Mouse (Mus musculus) heart, postnatal 10 days (tissue): ENCODE results near the gene Rpl22. TPM values are rescaled to one million over a fixed set of nuclear protein-coding genes. Genes with fewer than 3 reads are reported as not detected.

Experiments used
- DNase-seq, 2 experiments: peaks; one replicate each; pipeline ENCODE4 v3.0.0; 2021
- intact Hi-C: fragments of 180-260 bp; cut with DNase I; formaldehyde crosslinking; loops from one replicate; pipeline ENCODE4 v1.15.1; 2025
- total RNA-seq, 2 experiments: library from RNA; stranded (reverse); gene quantifications; 2 replicates each; pipeline ENCODE4 v1.2.3; 2021

Gene Rpl22
- total RNA-seq, 2 experiments from 2014 or later, result 283 to 290 TPM

GRCm38 (mm10) chr4:152296371-152296770 lies 29.2 kb upstream of the Rpl22 start:
- DNase-seq, result no peak
- intact Hi-C loops, result no loop called here

DNA sequence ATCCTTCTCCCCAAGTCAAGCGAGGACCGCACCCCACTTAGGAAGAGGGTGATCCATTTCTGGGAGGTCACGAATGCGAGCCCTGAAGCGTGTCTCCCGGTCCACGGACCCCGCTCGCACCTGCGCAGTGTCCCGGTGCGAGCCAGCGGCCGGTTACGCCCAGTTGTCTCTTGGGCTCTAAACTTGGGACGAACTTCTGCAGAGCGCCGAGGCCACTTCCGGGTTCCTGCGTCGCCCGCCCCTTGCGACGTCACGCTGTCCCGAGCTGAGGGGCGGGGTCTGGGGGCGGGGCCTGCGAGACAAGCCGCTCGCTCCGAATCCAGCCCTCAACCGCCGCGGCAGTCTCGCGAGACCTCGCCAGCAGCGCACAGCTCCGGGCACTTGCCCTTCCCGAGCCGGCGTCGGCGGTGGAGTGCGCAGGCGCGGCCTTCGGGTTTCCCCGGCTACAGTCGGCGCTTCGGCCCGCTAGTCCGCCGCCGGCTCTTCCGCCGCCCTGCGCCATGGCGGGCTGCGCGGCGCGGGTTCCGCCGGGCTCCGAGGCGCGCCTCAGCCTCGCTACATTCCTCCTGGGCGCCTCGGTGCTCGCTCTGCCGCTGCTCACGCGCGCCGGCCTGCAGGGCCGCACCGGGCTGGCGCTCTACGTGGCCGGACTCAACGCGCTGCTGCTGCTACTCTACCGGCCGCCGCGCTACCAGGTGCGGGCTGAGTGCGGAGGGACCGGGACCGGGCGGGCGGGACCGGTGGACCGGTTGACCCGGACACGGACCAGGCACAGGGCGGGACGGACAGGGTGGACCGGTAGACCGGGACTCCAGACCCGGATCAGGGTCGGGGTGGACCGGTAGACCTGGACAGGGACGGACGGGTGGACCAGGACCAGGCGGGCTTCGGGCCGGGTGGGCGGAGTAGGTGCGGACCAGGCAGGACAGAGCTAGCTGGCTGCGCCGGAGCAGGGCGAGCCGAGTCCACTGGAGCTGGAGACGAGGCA lies 28.4 kb upstream of the Rpl22 start, which contains the start of gene Icmt:
Gene Icmt, plus strand, starts transcription at position 354 of the 988 bp plus-strand sequence.
- intact Hi-C loops, result no loop called here
- DNase-seq, result peak; percentile 100

DNA sequence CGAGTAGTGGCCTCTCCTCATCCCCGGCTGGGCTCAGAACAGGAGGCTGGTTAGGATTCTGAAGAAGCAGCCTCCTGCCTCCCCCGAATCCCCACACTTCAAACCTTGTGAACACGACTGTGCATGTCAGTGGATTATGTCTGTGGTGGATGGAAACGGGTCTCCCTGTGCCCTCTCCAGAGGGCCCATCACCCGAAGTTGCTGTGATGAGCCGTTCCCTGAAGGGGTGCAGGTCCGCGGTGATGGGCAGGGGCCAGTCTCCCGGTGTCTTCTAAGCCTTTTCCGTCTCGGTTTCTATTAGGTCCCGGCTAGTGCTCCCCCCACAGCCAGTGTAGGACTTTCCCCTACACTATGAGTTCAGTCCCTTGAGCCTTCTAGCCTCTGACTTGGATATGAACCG lies 26.7 kb upstream of the Rpl22 start:
- intact Hi-C loops, result no loop called here

DNA sequence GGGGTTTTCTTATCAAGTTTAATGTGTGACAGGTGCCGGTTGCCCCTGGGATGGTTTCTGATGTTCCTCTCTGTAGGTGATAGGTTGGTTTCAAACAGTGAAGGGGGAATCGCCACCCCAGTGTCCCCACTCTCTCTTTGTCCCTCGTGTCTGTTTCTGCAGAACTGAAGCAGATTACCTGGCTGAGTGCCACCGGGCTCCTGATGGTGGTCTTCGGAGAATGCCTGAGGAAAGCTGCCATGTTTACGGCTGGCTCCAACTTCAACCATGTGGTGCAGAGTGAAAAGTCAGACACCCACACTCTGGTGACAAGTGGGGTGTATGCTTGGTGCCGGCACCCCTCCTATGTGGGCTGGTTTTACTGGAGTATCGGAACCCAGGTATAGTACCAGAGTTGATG lies 25.2 kb upstream of the Rpl22 start:
- DNase-seq, result no peak
- intact Hi-C loops, result loop anchor here (2.0 kb wide), 1 partner anchor 14 kb away; no protein-coding TSS in a partner anchor

More for the DNA sequence above, 26.7 kb upstream of the Rpl22 start:
- no peak for DNase-seq

DNA sequence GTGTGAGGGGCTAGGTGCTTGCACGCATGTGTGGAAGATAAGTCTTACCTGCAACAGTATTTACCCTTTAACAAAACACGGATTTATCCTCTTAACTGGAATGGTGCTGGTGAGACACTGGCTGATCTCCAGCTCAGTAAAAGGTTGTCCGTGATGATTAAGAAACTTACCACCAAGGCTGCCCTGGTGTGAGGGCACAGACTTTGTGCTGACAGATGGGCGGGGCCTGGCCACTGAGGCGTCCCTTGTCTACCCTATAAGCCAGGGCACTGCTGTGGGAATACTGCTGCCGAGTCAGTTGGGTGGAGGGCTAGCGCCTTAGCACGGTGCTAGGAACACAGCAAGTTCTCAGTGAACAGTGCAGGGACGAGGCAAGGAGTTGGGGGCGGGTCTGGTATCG lies 23.5 kb upstream of the Rpl22 start:
- intact Hi-C loops, result no loop called here
- DNase-seq, result no peak

DNA sequence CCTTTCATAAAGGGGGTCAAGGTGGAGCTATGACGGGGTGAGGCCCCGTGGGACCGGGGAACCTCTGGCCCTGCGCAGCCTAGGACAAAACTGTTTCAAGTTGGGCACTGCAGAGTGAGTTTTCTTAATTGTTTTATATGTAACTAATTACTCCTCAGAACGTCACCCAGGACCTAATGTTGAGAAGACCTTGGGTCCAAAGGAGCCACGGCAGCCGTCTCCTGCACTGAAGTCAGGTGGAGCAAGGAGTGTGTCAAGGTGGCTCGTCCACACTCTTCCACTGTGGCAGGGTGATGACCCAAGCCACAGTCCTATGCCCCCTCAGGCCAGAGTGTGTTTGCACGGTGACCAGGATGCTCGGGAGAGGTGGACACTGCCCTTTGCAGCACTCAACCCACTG lies 22.4 kb upstream of the Rpl22 start:
- DNase-seq, result no peak
- intact Hi-C loops, result no loop called here

DNA sequence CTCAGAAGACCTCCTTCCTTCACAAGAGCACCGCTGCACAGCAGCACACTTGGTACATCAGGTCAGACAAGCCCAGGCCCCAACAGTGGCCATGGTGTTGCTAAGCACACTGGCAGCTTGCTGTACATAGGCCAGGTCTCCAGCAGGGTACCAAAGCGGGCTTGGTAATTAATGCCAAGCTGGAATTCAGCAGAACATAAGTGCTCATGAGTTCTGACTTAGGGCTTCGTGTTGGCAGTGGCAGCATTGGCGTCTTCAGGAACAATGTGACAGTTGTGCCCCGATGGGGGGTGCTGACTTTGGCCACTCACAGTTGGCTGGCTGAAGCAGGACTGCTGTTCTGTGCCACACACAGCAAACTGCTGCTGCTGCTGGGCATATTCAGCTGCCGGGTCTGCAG lies 20.9 kb upstream of the Rpl22 start:
- intact Hi-C loops, result no loop called here
- no peak for DNase-seq

DNA sequence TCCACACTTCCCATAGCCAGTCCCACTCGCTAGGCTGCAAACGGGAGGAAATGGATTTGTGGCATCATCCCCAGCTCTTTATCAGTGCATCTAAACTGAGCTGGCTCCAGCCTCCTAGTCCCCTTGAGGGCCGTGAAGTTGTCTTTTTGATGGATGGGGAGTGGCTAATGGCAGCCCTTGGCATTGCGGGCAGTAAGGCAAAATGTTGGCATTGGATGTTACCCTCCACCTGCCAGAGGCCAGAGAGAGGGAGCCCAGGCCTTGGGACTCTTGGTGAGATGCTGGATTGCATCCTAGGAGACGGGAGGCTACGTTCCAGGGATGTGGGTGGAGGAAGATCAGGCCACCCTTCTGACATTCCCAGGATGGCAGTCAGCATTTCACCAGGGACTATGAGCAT lies 19.6 kb upstream of the Rpl22 start:
- intact Hi-C loops, result no loop called here
- no peak for DNase-seq

DNA sequence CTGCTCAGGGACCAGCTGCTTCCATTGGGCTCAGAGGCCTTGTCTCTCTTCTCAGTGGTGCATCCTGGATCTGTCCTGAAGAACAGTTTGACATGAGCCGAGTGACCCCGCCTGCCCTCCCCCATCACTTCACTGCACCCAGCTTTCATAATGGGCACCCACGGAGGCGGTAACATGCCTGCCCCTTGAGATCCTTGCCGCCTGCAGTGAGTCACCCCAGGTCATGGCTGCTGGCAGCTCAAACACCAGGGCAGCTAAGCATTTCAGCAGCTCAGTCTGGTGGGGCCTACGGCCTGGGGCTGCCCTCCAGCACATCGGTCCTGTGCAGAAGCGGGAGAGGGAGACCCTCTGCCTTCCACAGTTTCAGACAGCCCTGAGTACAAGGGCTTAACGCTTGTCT lies 18.0 kb upstream of the Rpl22 start:
- intact Hi-C loops, result no loop called here
- no peak for DNase-seq

DNA sequence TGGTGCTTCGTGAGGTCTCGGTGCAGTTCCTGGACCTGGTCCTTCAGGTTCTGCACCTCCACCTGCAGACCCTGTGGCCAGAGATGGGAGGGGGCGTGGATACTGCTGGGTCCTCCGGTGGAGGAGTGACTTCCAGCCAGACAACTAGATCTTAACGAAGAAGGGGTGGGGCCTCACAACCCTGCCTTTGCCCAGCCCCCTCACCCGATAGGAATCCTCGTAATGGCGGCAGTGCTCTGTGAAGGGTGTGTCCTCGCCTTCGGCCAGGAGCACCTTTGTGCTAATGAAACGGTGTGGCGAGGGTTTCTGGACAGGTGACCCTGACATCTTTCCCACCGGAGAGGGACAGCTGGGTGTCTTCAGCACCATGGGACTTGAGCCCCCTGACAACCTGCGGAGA lies 13.4 kb upstream of the Rpl22 start:
- intact Hi-C loops, result no loop called here
- no peak for DNase-seq

DNA sequence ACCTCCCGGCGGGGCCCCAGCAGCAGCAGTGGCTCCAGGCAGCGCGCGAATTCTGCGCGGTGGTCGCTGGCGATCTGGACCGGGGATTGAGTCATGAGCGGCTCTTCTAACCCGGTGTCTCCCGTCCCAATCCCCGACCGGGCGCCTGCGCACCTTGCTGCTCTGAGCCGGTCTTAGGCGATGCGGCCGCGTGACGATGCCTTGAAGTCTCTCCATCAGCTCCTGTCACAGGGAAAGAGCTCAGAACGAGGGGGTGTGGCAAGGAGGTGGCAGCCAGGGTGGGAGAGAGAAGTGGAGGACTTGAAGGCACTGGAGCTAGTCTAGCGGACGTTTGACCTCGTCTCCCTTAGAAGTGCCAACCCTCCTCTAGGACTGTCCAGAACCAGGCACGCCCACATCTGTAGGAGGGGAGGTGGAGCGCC lies 12.3 kb upstream of the Rpl22 start:
- intact Hi-C loops, result no loop called here
- DNase-seq, result no peak

DNA sequence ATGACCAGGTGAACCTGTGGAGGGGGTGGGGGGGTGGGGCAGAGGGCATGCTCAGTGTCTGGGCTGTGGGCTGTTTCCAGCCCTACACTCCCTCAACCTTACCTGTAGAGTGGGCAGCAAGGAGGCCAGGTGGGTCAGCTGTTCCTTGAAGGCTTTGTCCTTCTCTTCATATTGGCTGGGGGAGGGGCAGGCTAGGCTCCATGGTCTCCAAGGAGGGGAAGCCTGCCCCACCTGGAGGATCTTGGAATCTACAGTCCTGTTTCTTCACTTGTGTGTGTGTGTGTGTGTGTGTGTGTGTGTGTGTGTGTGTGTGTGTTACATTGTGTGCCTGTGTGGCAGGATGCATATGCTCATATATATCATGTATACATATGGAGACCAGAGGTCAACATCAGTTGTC lies 11.6 kb upstream of the Rpl22 start:
- intact Hi-C loops, result loop anchor here (2.0 kb wide), 1 partner anchor 13 kb away; no protein-coding TSS in a partner anchor
- peak in 1 of 2 experiments; percentile 46 for DNase-seq

DNA sequence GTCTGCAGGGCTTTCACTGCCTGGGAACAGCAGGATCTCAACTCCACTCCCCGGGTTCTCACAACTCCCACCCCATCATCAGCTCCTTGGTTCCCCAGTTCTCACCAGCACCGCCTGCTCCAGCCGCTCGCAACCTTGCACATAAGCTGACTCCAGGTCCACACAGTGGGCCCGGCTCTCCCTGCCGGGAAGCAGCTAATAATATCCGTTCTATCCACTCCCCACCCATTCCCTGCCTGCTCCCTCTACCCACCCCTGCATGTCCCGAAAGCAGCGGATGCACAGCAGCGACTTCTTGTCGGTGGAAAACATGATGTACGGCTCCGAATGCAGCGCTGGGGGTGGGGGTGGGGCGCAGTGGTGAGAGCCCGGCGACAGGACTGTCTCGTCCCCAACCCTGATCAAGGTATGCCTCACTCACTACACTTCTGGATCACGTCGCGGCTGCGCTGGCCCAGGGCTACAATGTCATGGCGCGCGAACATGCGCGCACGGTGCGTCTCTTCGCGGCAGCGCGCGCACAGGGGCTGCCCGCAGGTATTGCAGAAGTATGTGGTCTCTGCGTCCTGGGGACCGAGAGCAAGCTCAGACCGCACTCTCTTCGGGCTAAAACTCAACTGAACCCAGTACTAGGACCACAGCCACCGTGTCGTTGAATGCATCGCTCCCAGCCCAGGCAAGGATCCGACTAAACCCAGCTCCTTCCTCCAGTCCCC lies 9.9 kb upstream of the Rpl22 start:
- DNase-seq, result peak; percentile 36 to 42
- intact Hi-C loops, result loop anchor here (2.0 kb wide), 1 partner anchor 15 kb away; no protein-coding TSS in a partner anchor

DNA sequence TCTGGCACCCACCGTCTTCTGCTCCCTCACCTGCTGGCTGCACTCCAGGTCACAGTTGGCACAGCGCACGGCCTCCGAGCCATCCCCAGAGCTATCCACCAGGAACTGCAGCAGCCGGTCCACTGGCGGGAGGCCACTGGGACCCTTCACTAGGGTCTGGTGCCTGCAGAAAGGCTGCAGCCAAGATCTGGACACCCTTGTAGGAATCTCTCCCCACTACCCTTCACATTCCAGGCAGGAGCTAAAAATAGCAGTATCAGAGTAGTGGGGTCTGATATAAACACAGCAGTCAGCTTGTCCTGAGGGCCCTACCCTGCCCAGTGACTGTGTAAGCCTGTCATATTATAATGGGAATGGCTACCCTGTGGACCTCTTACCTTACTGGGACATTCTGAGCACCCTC lies 7.9 kb upstream of the Rpl22 start:
- intact Hi-C loops, result no loop called here
- DNase-seq, result peak; percentile 69 to 78

- DNase-seq, result peak; percentile 80 to 84
- intact Hi-C loops, result no loop called here
These were observed 6.9 kb upstream of the Rpl22 start, which contains the start of gene Rnf207 for GRCm38 (mm10) chr4:152318517-152319234. TSS of gene Rnf207 (minus strand) at chr4:152318993.

DNA sequence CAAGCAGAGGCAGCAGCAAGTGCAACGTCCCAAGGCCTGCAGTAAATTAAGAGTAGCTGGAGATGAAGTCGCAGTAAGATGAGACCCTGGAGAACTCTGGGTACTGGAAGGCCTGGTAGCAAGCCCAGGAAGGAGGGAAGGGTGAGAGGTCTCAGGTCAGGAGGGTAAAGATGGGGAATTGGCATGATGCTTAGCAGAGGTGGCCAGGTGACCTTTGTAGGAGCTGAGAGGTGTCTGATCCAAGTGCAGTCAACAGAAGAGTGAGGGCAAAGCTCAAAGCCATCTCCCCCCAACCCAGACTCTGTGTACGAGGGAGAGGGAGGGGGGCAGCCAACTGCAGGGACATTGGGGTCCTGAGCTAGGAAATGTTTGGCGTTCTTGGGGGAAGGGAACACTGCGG lies 4.1 kb upstream of the Rpl22 start:
- DNase-seq, result no peak
- intact Hi-C loops, result no loop called here

GRCm38 (mm10) chr4:152324641-152325562 lies 640 bp upstream of the Rpl22 start:
- DNase-seq, result no peak
- intact Hi-C loops, result no loop called here

DNA sequence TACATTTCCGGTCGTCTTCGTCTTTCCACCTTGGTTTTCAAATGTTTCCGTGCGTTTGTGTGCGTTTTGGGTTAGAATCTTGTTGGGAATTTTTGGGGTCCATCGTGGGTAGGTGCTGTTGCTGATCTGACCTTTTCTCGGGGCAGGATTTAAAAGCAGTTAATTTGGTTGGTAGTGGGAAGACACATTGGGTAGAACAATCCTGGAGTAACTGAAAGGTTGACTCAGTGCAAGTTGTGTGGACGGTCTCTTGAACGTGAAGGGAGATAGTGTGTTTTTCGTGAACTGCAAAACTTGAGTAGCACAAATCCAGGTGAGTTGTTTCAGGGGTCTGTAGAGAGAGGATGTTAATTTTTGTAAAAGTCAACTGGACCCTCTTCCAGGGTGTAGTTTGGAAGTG lies 1.0 kb downstream of the Rpl22 start:
- no peak for DNase-seq
- intact Hi-C loops, result no loop called here

GRCm38 (mm10) chr4:152328691-152329090 lies 3.1 kb downstream of the Rpl22 start:
- DNase-seq, result peak in 1 of 2 experiments; percentile 54
- intact Hi-C loops, result no loop called here

DNA sequence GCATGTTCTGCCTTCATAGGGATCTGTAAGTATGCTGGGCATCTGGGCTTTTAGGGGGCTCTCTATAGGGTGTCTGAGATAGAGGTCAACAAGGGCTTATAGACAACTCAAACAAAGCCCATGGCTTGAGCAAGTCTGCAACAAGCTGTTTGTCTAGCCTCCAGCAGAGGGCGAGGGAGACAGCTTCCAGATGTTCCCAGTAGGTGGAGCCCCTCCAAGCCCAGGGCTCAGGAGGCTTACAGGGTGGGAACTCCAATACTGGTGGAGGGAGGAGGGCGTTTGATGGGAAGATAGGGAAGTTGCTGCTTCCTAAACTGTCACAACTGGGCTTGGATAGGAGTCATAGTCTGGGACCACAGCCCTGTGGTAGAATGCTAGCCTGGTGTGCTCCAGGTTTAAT lies 7.4 kb downstream of the Rpl22 start:
- intact Hi-C loops, result loop anchor here (1.0 to 2.0 kb wide), 2 partner anchors 101 to 158 kb away; no protein-coding TSS in a partner anchor
- peak; percentile 76 to 83 for DNase-seq
